Mouse (Mus musculus) gastrocnemius, postnatal 10 days (tissue): Measurements from ENCODE around the gene Igfbp6. TPM values are rescaled to one million over a fixed set of nuclear protein-coding genes. Genes with fewer than 3 reads are reported as not detected.
"Not testable (repeated sequence)": the region's sequence is repeated elsewhere in the genome, so short reads cannot be mapped to it uniquely, and the experiment has no call there.

Source experiments
- DNase-seq: peaks from one replicate; pipeline ENCODE4 v3.0.0; 2021; ENCODE audit warnings: mixed read lengths
- total RNA-seq, 2 experiments: library from RNA; stranded (reverse); gene quantifications; 2 replicates each; pipeline ENCODE4 v1.2.3; 2021

The Igfbp6 gene
- total RNA-seq, 2 experiments from 2014 or later: 66.0 to 77.5 TPM

GRCm38 (mm10) chr15:102141120-102141519 lies 3.0 kb upstream of the Igfbp6 start:
- no peak for DNase-seq

- peak; percentile 49 for DNase-seq
These were observed 949 bp upstream of the Igfbp6 start for GRCm38 (mm10) chr15:102142914-102143912.

- no peak for DNase-seq
These were observed 564 bp downstream of the Igfbp6 start for GRCm38 (mm10) chr15:102144726-102145125.

GRCm38 (mm10) chr15:102145330-102145729 lies 1.2 kb downstream of the Igfbp6 start:
- peak; percentile 41 for DNase-seq

GRCm38 (mm10) chr15:102146089-102146488 lies 1.9 kb downstream of the Igfbp6 start:
- DNase-seq: no peak

- DNase-seq: peak; percentile 52
These were observed 2.7 kb downstream of the Igfbp6 start for GRCm38 (mm10) chr15:102146882-102147281.

GRCm38 (mm10) chr15:102147674-102148402 lies 3.7 kb downstream of the Igfbp6 start:
- DNase-seq: no peak

- DNase-seq: no peak
These were observed 5.4 kb downstream of the Igfbp6 start for GRCm38 (mm10) chr15:102149561-102149960.

- DNase-seq: no peak
These were observed 6.4 kb downstream of the Igfbp6 start, which contains the start of gene Soat2 for GRCm38 (mm10) chr15:102150301-102151135. Gene Soat2 (plus strand): TSS chr15:102150526.

- DNase-seq: no peak
These were observed 8.5 kb downstream of the Igfbp6 start for GRCm38 (mm10) chr15:102152646-102153045.

- not testable (repeated sequence) for DNase-seq
These were observed 10.8 kb downstream of the Igfbp6 start for GRCm38 (mm10) chr15:102155006-102155405.

- no peak for DNase-seq
These were observed 12.7 kb downstream of the Igfbp6 start for GRCm38 (mm10) chr15:102156836-102157235.

GRCm38 (mm10) chr15:102160415-102161060 lies 16.4 kb downstream of the Igfbp6 start:
- DNase-seq: no peak

GRCm38 (mm10) chr15:102163900-102164693 lies 19.9 kb downstream of the Igfbp6 start:
- DNase-seq: no peak

GRCm38 (mm10) chr15:102165468-102166100 lies 21.4 kb downstream of the Igfbp6 start:
- DNase-seq: no peak

GRCm38 (mm10) chr15:102167620-102168021 lies 23.5 kb downstream of the Igfbp6 start:
- no peak for DNase-seq

GRCm38 (mm10) chr15:102169064-102169463 lies 24.9 kb downstream of the Igfbp6 start:
- DNase-seq: no peak

GRCm38 (mm10) chr15:102173581-102173980 lies 29.4 kb downstream of the Igfbp6 start:
- no peak for DNase-seq

- DNase-seq: no peak
These were observed 31.7 kb downstream of the Igfbp6 start for GRCm38 (mm10) chr15:102175736-102176319.
